Mouse (Mus musculus) forebrain, embryonic 12.5 days (tissue): ENCODE results near the gene Obscn. TPM values are rescaled to one million over a fixed set of nuclear protein-coding genes. Genes with fewer than 3 reads are reported as not detected.
A peak's percentile ranks its signal among the peaks of the same experiment; 100 is the strongest.

ENCODE experiments used
- ATAC-seq: fragments of 200-750 bp; cut with Nextera tagmentation; 2 replicates; pipeline ENCODE4 v1.8.0; 2017; ENCODE audit warnings: moderate TSS enrichment; ENCODE audit not compliant: low FRiP score
- H3K27ac ChIP-seq: fragments of 300-500 bp; sonication (generic); 2 replicates; pipeline ENCODE4 v1.5.1; 2016; ENCODE audit warnings: mild to moderate bottlenecking
- H3K27me3 ChIP-seq: fragments of 300-500 bp; sonication (generic); 2 replicates; pipeline ENCODE4 v1.6.1; 2016; ENCODE audit warnings: mild to moderate bottlenecking
- H3K36me3 ChIP-seq: fragments of 300-500 bp; sonication (generic); replicated peaks from 2 replicates; pipeline ENCODE4 v1.6.1; 2016; ENCODE audit warnings: mild to moderate bottlenecking
- H3K4me1 ChIP-seq: fragments of 300-500 bp; sonication (generic); 2 replicates; pipeline ENCODE4 v1.6.1; 2016
- H3K4me2 ChIP-seq: fragments of 300-500 bp; sonication (generic); 2 replicates; pipeline ENCODE4 v1.6.1; 2016; ENCODE audit warnings: mild to moderate bottlenecking, moderate library complexity
- H3K4me3 ChIP-seq: fragments of 300-500 bp; sonication (generic); replicated peaks from 2 replicates; pipeline ENCODE4 v1.5.1; 2016; ENCODE audit warnings: mild to moderate bottlenecking
- H3K9ac ChIP-seq: fragments of 300-500 bp; sonication (generic); 2 replicates; pipeline ENCODE4 v1.6.1; 2016; ENCODE audit warnings: mild to moderate bottlenecking
- H3K9me3 ChIP-seq: fragments of 300-500 bp; sonication (generic); 2 replicates; pipeline ENCODE4 v1.6.1; 2016
- WGBS: fragments of 180-500 bp; shearing (Covaris S2); methylation state at CpG from one replicate; pipeline ENCODE4 v1.1.7; 2016; 5-methylcytosine and 5-hydroxymethylcytosine counted together
- microRNA-seq: library from miRNA; unstranded; fragments of <30 nt; microRNA quantifications from one replicate; pipeline ENCODE4, GENCODE M21; 2017
- polyA plus RNA-seq: library from polyadenylated mRNA; unstranded; fragments of >200 nt; fragmentation: Nextera tagmentation; extraction: Ambion mirVana; gene quantifications from 2 replicates; pipeline ENCODE4 v1.2.1, GENCODE M21; 2016

Obscn gene
- polyA plus RNA-seq, 1 experiment from 2014 or later: not detected

GRCm38 (mm10) chr11:58953351-58954169 lies 182.6 kb downstream of the Obscn start:
- peak overlapping the region; percentile 100 for H3K27ac ChIP-seq
- peak overlapping the region; percentile 92 for H3K4me2 ChIP-seq
- no peaks in the 10 kb centered on the region for H3K9me3 ChIP-seq
- peaks cover 9% of the 10 kb centered on the region for H3K36me3 ChIP-seq
- peak overlapping the region; percentile 71 for H3K4me3 ChIP-seq
- H3K4me1 ChIP-seq: peaks cover 49% of the 10 kb centered on the region
- peak overlapping the region; percentile 91 for H3K9ac ChIP-seq
- H3K27me3 ChIP-seq: no peaks in the 10 kb centered on the region
- ATAC-seq: peak; percentile 39
- under 1% methylated on average over 33 of the region's 33 CpGs for WGBS

- Histone ChIP-seq H3K27ac (peak overlapping the region; percentile 53; the same call in 1 of the 2 replicates), H3K9me3 (no peaks in the 10 kb centered on the region), H3K36me3 (no peaks in the 10 kb centered on the region), H3K27me3 (no peaks in the 10 kb centered on the region), H3K4me2 (no peak overlapping the region), H3K4me3 (no peak overlapping the region), H3K4me1 (peaks cover 38% of the 10 kb centered on the region), H3K9ac (no peak overlapping the region)
- no peak for ATAC-seq
- 71% methylated on average over 5 of the region's 5 CpGs for WGBS
These were observed 185.0 kb downstream of the Obscn start for GRCm38 (mm10) chr11:58951210-58951609.

GRCm38 (mm10) chr11:58949480-58950431 lies 186.4 kb downstream of the Obscn start:
- Histone ChIP-seq H3K4me3 (peak overlapping the region; percentile 64), H3K27ac (peak overlapping the region; percentile 99), H3K9me3 (no peaks in the 10 kb centered on the region), H3K27me3 (no peaks in the 10 kb centered on the region), H3K4me2 (peak overlapping the region; percentile 60), H3K4me1 (peaks cover 35% of the 10 kb centered on the region), H3K9ac (peak overlapping the region; percentile 91), H3K36me3 (no peaks in the 10 kb centered on the region)
- 2% methylated on average over 20 of the region's 20 CpGs for WGBS
- ATAC-seq: peak; percentile 47

- peak; percentile 91 for ATAC-seq
- peak within 1 kb of the TSS; percentile 91 for H3K9ac ChIP-seq
- H3K27me3 ChIP-seq: peaks cover under 1% of the 10 kb centered on the region; the same call in 1 of the 2 replicates
- no peaks in the 10 kb centered on the region for H3K9me3 ChIP-seq
- H3K27ac ChIP-seq: peak within 1 kb of the TSS; percentile 99
- H3K4me2 ChIP-seq: peak within 1 kb of the TSS; percentile 71
- peak within 1 kb of the TSS; percentile 64 for H3K4me3 ChIP-seq
- H3K36me3 ChIP-seq: no peaks in the 10 kb centered on the region
- peaks cover 35% of the 10 kb centered on the region for H3K4me1 ChIP-seq
- WGBS: under 1% methylated on average over 48 of the region's 48 CpGs
These were observed 187.4 kb downstream of the Obscn start, which contains the start of gene Hist3h2ba for GRCm38 (mm10) chr11:58948542-58949479. Gene Hist3h2ba, plus strand, starts transcription at chr11:58948920.

- peak; percentile 61 for ATAC-seq
These were observed 188.2 kb downstream of the Obscn start for GRCm38 (mm10) chr11:58947798-58948528.

GRCm38 (mm10) chr11:58947306-58947705 lies 188.9 kb downstream of the Obscn start:
- Histone ChIP-seq H3K9ac (peak overlapping the region; percentile 68; the same call in 1 of the 2 replicates), H3K4me1 (peaks cover 25% of the 10 kb centered on the region), H3K4me3 (no peak overlapping the region), H3K4me2 (peak overlapping the region; percentile 71), H3K9me3 (no peaks in the 10 kb centered on the region), H3K27ac (peak overlapping the region; percentile 99), H3K36me3 (no peaks in the 10 kb centered on the region), H3K27me3 (peaks cover 7% of the 10 kb centered on the region; the same call in 1 of the 2 replicates)
- 80% methylated on average over 3 of the region's 3 CpGs for WGBS
- no peak for ATAC-seq

More at GRCm38 (mm10) chr11:58947798-58948528, 188.2 kb downstream of the Obscn start:
- H3K9me3 ChIP-seq: no peaks in the 10 kb centered on the region
- peak overlapping the region; percentile 68 for H3K9ac ChIP-seq
- peak overlapping the region; percentile 99 for H3K27ac ChIP-seq
- peaks cover 7% of the 10 kb centered on the region; the same call in 1 of the 2 replicates for H3K27me3 ChIP-seq
- H3K4me3 ChIP-seq: peak overlapping the region; percentile 64
- H3K36me3 ChIP-seq: no peaks in the 10 kb centered on the region
- 13% methylated on average over 23 of the region's 23 CpGs for WGBS
- H3K4me1 ChIP-seq: peaks cover 28% of the 10 kb centered on the region
- H3K4me2 ChIP-seq: peak overlapping the region; percentile 71

Small RNA genes lying within 50 kb of the gene (microRNA-seq; reads per million reads assigned to microRNA genes)
- not detected for gene Gm44313

Other genes starting within 250 kb of the Obscn start
- gene Zfp39, start 232.2 kb downstream of the Obscn start, polyA plus RNA-seq: 5.6 and 6.8 TPM in 2 replicates
- gene Btnl10, start 218.5 kb downstream of the Obscn start, polyA plus RNA-seq: 0.08 TPM in 1 of 2 replicates, not detected in the other
- 403 and 431 TPM in 2 replicates for gene Rnf187, start 197.5 kb downstream of the Obscn start, polyA plus RNA-seq
- 185 and 187 TPM in 2 replicates for gene Hist3h2ba, start 187.5 kb downstream of the Obscn start, polyA plus RNA-seq
- gene Hist3h2a, start 181.7 kb downstream of the Obscn start, polyA plus RNA-seq: 91.9 and 92.9 TPM in 2 replicates
- gene Trim17, start 181.7 kb downstream of the Obscn start, polyA plus RNA-seq: 0.89 and 1.0 TPM in 2 replicates
- 19.2 and 20.9 TPM in 2 replicates for gene Trim11, start 158.3 kb downstream of the Obscn start, polyA plus RNA-seq
- 5.9 and 6.6 TPM in 2 replicates for gene Iba57, start 27.3 kb upstream of the Obscn start, polyA plus RNA-seq
- 0.09 and 0.26 TPM in 2 replicates for gene Gjc2, start 46.8 kb upstream of the Obscn start, polyA plus RNA-seq
- 83.4 and 95.5 TPM in 2 replicates for gene Guk1, start 55.8 kb upstream of the Obscn start, polyA plus RNA-seq
- gene Mrpl55, start 66.1 kb upstream of the Obscn start, polyA plus RNA-seq: 88.9 and 93.6 TPM in 2 replicates
- 36.2 and 38.4 TPM in 2 replicates for gene 2310033P09Rik, start 71.9 kb upstream of the Obscn start, polyA plus RNA-seq
- gene Arf1, start 91.9 kb upstream of the Obscn start, polyA plus RNA-seq: 539 and 565 TPM in 2 replicates
- 4.9 and 6.8 TPM in 2 replicates for gene Wnt3a, start 154.3 kb upstream of the Obscn start, polyA plus RNA-seq
- gene Wnt9a, start 170.5 kb upstream of the Obscn start, polyA plus RNA-seq: 4.9 and 5.3 TPM in 2 replicates
- gene Prss38, start 239.3 kb upstream of the Obscn start, polyA plus RNA-seq: not detected in 2 replicates